Mouse (Mus musculus): ENCODE data around the gene Defa2.
"Not testable (repeated sequence)": the region's sequence is repeated elsewhere in the genome, so short reads cannot be mapped to it uniquely, and the experiment has no call there.

Defa2 gene

DNA sequence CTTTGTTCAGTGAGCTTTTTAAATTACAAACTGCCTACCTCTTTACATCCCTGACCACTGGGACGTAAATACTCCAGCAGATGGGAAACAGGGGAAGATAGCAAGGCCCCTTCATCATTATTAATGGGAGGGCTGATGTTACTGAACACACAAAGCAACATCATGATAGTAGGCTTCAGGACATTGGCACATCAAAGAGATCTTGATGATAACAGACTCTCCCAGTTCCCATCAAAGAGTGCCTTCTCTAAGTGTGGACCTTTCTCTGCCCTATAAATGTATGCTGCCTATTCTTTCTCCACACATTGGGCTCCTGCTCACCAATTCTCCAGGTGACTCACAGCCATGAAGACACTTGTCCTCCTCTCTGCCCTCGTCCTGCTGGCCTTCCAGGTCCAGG, at the start of gene Defa2:
Gene Defa2 (plus strand): TSS at position 301 of the 400 bp plus-strand sequence.
- DNase-seq = not testable (repeated sequence)

DNA sequence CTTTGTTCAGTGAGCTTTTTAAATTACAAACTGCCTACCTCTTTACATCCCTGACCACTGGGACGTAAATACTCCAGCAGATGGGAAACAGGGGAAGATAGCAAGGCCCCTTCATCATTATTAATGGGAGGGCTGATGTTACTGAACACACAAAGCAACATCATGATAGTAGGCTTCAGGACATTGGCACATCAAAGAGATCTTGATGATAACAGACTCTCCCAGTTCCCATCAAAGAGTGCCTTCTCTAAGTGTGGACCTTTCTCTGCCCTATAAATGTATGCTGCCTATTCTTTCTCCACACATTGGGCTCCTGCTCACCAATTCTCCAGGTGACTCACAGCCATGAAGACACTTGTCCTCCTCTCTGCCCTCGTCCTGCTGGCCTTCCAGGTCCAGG, 13.2 kb downstream of the Defa2 start, which contains the start of gene Defa33:
Gene Defa33 (plus strand): TSS at position 301 of the 400 bp plus-strand sequence.
- not testable (repeated sequence) for DNase-seq

DNA sequence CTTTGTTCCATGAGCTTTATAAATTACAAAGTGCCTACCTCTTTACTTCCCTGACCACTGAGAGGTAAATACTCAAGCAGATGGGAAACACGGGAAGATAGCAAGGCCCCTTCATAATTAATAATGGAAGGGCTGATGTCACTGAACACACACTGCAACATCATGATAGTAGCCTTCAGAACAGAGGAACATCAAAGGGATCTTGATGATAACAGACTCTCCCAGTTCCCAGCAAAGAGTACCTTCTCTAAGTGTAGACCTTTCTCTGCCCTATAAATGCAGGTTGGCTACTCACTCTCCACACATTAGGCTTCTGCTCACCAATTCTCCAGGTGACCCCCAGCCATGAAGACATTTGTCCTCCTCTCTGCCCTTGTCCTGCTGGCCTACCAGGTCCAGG, 48.8 kb downstream of the Defa2 start, which contains the start of gene Defa36:
Gene Defa36 (plus strand): TSS at position 301 of the 400 bp plus-strand sequence.
- not testable (repeated sequence) for DNase-seq

All from liver (tissue).